Mouse (Mus musculus) CH12.LX (cell line): Measurements from ENCODE around the gene Gm28047. TPM values are rescaled to one million over a fixed set of nuclear protein-coding genes. Genes with fewer than 3 reads are reported as not detected.

ENCODE experiments used
- DNase-seq: peaks from one replicate; pipeline ENCODE4 v3.0.0-alpha.2; 2013; ENCODE audit errors: extremely low read depth
- H3K27ac ChIP-seq: 2 replicates; pipeline ENCODE4 v1.5.1; 2012; ENCODE audit warnings: low read depth, mild to moderate bottlenecking, control low read depth, moderate library complexity; ENCODE audit not compliant: insufficient read depth
- H3K27me3 ChIP-seq: replicated peaks from 2 replicates; pipeline ENCODE3; 2012; ENCODE audit warnings: inconsistent platforms
- H3K36me3 ChIP-seq, 2 experiments: replicated peaks in 1 of 2; 2 replicates each; pipeline versions ENCODE3 to v1.6.1; 2012; ENCODE audit warnings: inconsistent platforms in 1 of 2, low read length in 1 of 2, mild to moderate bottlenecking in 1 of 2, mixed read lengths in 1 of 2, moderate library complexity in 1 of 2; ENCODE audit not compliant: control insufficient read depth in 1 of 2, insufficient read depth in 1 of 2
- H3K4me1 ChIP-seq, 2 experiments: 2 replicates each; pipeline ENCODE4 v1.6.1; 2012; ENCODE audit warnings: inconsistent platforms in 1 of 2, moderate library complexity in 1 of 2; ENCODE audit not compliant: insufficient read depth in 2 of 2, control insufficient read depth in 1 of 2
- H3K4me2 ChIP-seq: 2 replicates; pipeline ENCODE4 v1.6.1; 2012; ENCODE audit warnings: low read depth, mild to moderate bottlenecking, control low read depth; ENCODE audit not compliant: poor library complexity, insufficient read depth, severe bottlenecking
- H3K4me3 ChIP-seq, 3 experiments: fragments of 150-350 bp in 1 of 3; sonication (generic) in 1 of 3; replicated peaks in 1 of 3; 2 replicates each; pipeline versions ENCODE3 to v1.5.1; 2011 to 2012; ENCODE audit warnings: low read depth in 2 of 3, low read length in 2 of 3, mild to moderate bottlenecking in 2 of 3, moderate library complexity in 2 of 3, control low read depth in 1 of 3, improper control_type of control experiment in 1 of 3, inconsistent platforms in 1 of 3, mixed read lengths in 1 of 3; ENCODE audit not compliant: poor library complexity in 1 of 3
- H3K79me2 ChIP-seq: replicated peaks from 2 replicates; pipeline ENCODE4 v1.6.1; 2012; ENCODE audit warnings: mild to moderate bottlenecking, moderate library complexity; ENCODE audit not compliant: control insufficient read depth, poor library complexity, insufficient read depth, severe bottlenecking; ENCODE audit errors: extremely low read depth
- H3K9ac ChIP-seq: 2 replicates; pipeline ENCODE4 v1.6.1; 2012; ENCODE audit warnings: low read depth, mild to moderate bottlenecking, control low read depth, moderate library complexity; ENCODE audit not compliant: insufficient read depth
- H3K9me3 ChIP-seq: replicated peaks from 2 replicates; pipeline ENCODE3; 2012; ENCODE audit warnings: low read length, inconsistent platforms, mixed read lengths
- CHD2 ChIP-seq: IDR thresholded peaks from 2 replicates; pipeline ENCODE4 v1.6.1; 2011; ENCODE audit warnings: low read length, improper control_type of control experiment
- CTCF ChIP-seq, 2 experiments: IDR thresholded peaks in 1 of 2; conservative IDR thresholded peaks in 1 of 2; 2 replicates each; pipeline ENCODE4 v1.5.1; 2011 to 2012; ENCODE audit warnings: low read depth in 2 of 2, low read length in 2 of 2, improper control_type of control experiment in 1 of 2, inconsistent platforms in 1 of 2, mild to moderate bottlenecking in 1 of 2, moderate library complexity in 1 of 2
- E2F4 ChIP-seq: IDR thresholded peaks from 2 replicates; pipeline ENCODE4 v1.6.1; 2011; ENCODE audit warnings: low read depth, low read length, improper control_type of control experiment; ENCODE audit not compliant: insufficient replicate concordance
- HCFC1 ChIP-seq: IDR thresholded peaks from 2 replicates; pipeline ENCODE4 v1.6.1; 2012; ENCODE audit warnings: low read depth, mild to moderate bottlenecking, inconsistent platforms, low read length, improper control_type of control experiment
- IRF4 ChIP-seq: IDR thresholded peaks from 2 replicates; pipeline ENCODE4 v1.6.1; 2014; ENCODE audit warnings: low read depth, mild to moderate bottlenecking, inconsistent platforms, low read length, improper control_type of control experiment
- KAT2A ChIP-seq: IDR thresholded peaks from 2 replicates; pipeline ENCODE4 v1.6.1; 2012; ENCODE audit warnings: low read length, improper control_type of control experiment, inconsistent platforms; ENCODE audit not compliant: insufficient replicate concordance
- MAFK ChIP-seq: IDR thresholded peaks from 2 replicates; pipeline ENCODE4 v1.6.1; 2011; ENCODE audit warnings: low read length, improper control_type of control experiment; ENCODE audit not compliant: insufficient replicate concordance
- MAX ChIP-seq: IDR thresholded peaks from 2 replicates; pipeline ENCODE4 v1.6.1; 2011; ENCODE audit warnings: low read length, improper control_type of control experiment
- MAZ ChIP-seq: IDR thresholded peaks from 2 replicates; pipeline ENCODE4 v1.6.1; 2012; ENCODE audit warnings: low read depth, mild to moderate bottlenecking, inconsistent platforms, low read length, improper control_type of control experiment, moderate library complexity
- MYC ChIP-seq: IDR thresholded peaks from 2 replicates; pipeline ENCODE4 v1.6.1; 2011; ENCODE audit warnings: low read depth, mild to moderate bottlenecking, improper control_type of control experiment, low read length
- NELFE ChIP-seq: IDR thresholded peaks from 2 replicates; pipeline ENCODE4 v1.6.1; 2011; ENCODE audit warnings: low read depth, low read length, improper control_type of control experiment
- NRF1 ChIP-seq: IDR thresholded peaks from 2 replicates; pipeline ENCODE4 v1.6.1; 2014; ENCODE audit warnings: low read depth, mild to moderate bottlenecking, inconsistent platforms, low read length, improper control_type of control experiment, moderate library complexity
- PAX5 ChIP-seq: IDR thresholded peaks from 2 replicates; pipeline ENCODE4 v1.6.1; 2012; ENCODE audit warnings: low read length, inconsistent platforms, mixed read lengths
- POLR2A ChIP-seq: IDR thresholded peaks from 2 replicates; pipeline ENCODE4 v1.6.1; 2011; ENCODE audit warnings: low read depth, mild to moderate bottlenecking, improper control_type of control experiment, low read length
- POLR2AphosphoS2 ChIP-seq: IDR thresholded peaks from 2 replicates; pipeline ENCODE4 v1.6.1; 2011; ENCODE audit warnings: low read depth, low read length, improper control_type of control experiment
- RCOR1 ChIP-seq: conservative IDR thresholded peaks from 2 replicates; pipeline ENCODE4 v1.6.1; 2012; ENCODE audit warnings: low read depth, mild to moderate bottlenecking, inconsistent platforms, low read length, improper control_type of control experiment
- SIN3A ChIP-seq: IDR thresholded peaks from 2 replicates; pipeline ENCODE4 v1.6.1; 2012; ENCODE audit warnings: low read length, improper control_type of control experiment, inconsistent platforms
- SMC3 ChIP-seq: IDR thresholded peaks from 2 replicates; pipeline ENCODE4 v1.6.1; 2011; ENCODE audit warnings: low read depth, low read length, improper control_type of control experiment
- TBP ChIP-seq: conservative IDR thresholded peaks from 2 replicates; pipeline ENCODE4 v1.6.1; 2011; ENCODE audit warnings: low read depth, low read length, improper control_type of control experiment
- UBTF ChIP-seq: IDR thresholded peaks from 2 replicates; pipeline ENCODE4 v1.6.1; 2012; ENCODE audit warnings: low read depth, mild to moderate bottlenecking, inconsistent platforms, low read length, improper control_type of control experiment, moderate library complexity
- ZC3H11A ChIP-seq: IDR thresholded peaks from 2 replicates; pipeline ENCODE4 v1.6.1; 2012; ENCODE audit warnings: low read depth, mild to moderate bottlenecking, inconsistent platforms, low read length, improper control_type of control experiment
- ZMIZ1 ChIP-seq: IDR thresholded peaks from 2 replicates; pipeline ENCODE4 v1.6.1; 2012; ENCODE audit warnings: low read depth, mild to moderate bottlenecking, inconsistent platforms, low read length, improper control_type of control experiment
- ZNF384 ChIP-seq: IDR thresholded peaks from 2 replicates; pipeline ENCODE4 v1.6.1; 2012; ENCODE audit warnings: low read depth, low read length, improper control_type of control experiment, inconsistent platforms
- dilution Hi-C: fragments of 300-500 bp; cut with MboI; formaldehyde crosslinking; loops from 2 replicates; pipeline ENCODE4 v1.14.3; 2020; ENCODE audit warnings: low sequenced_read_pairs; ENCODE audit not compliant: extremely low pct_unique_long_range_greater_than_20kb, extremely low pct_ligation_motif_present
- in situ Hi-C: fragments of 300-500 bp; cut with MboI; formaldehyde crosslinking; loops from 3 replicates; pipeline ENCODE4 v1.14.3; 2019; ENCODE audit warnings: low sequenced_read_pairs, low pct_ligation_motif_present, low pct_unique_long_range_greater_than_20kb, mixed read lengths
- polyA plus RNA-seq: library from polyadenylated mRNA; unstranded; fragments of >175 nt; gene quantifications from 2 replicates; pipeline ENCODE4 v1.2.1, GENCODE M21; 2012; ENCODE audit warnings: low read depth; ENCODE audit not compliant: insufficient read length
- total RNA-seq, 2 experiments: library from RNA; depleted of rRNA; stranded (reverse); fragments of 300-350 nt in 1 of 2; fragments of >200 nt in 1 of 2; gene quantifications; 2 replicates each; pipeline ENCODE4 v1.2.3; 2012 to 2014

Gene Gm28047
- total and polyA plus RNA-seq, 3 experiments, result not detected

GRCm38 (mm10) chr15:102532106-102532900, 92.6 kb downstream of the Gm28047 start:
- TF ChIP-seq SIN3A, result no peak
- TF ChIP-seq SMC3, result no peak
- no peak for TF ChIP-seq CTCF (conservative IDR thresholded peaks at IDR 0.05 in 1 of 2, IDR thresholded peaks at IDR 0.05 in 1 of 2; ENCODE audit: low read depth in 2 of 2, low read length in 2 of 2)
- no peak for TF ChIP-seq MAZ
- no peak for TF ChIP-seq POLR2A
- TF ChIP-seq ZC3H11A, result no peak
- TF ChIP-seq CHD2, result no peak
- dilution Hi-C loops, result no loop called here
- Histone ChIP-seq H3K4me2 (no peak overlapping the region), H3K4me1 (peaks cover 0 to 8% of the 10 kb centered on the region in 2 experiments; a peak in 1 of 4 replicates), H3K9me3 (no peaks in the 10 kb centered on the region), H3K36me3 (peaks cover 42 to 92% of the 10 kb centered on the region in 2 experiments), H3K9ac (no peak overlapping the region), H3K79me2 (no peaks in the 10 kb centered on the region), H3K27ac (no peak overlapping the region), H3K4me3 (no peak overlapping the region), H3K27me3 (no peaks in the 10 kb centered on the region)
- no peak for DNase-seq
- in situ Hi-C loops, result no loop called here

- H3K36me3 ChIP-seq, result peaks cover 41 to 90% of the 10 kb centered on the region in 2 experiments
- no peaks in the 10 kb centered on the region for H3K9me3 ChIP-seq
- peaks cover 0 to 8% of the 10 kb centered on the region in 2 experiments; a peak in 1 of 4 replicates for H3K4me1 ChIP-seq
- dilution Hi-C loops (no loop called here), in situ Hi-C loops (no loop called here)
- no peaks in the 10 kb centered on the region for H3K79me2 ChIP-seq
- H3K4me2 ChIP-seq, result no peak overlapping the region
- TF ChIP-seq UBTF (no peak), E2F4 (no peak), NELFE (no peak), PAX5 (no peak), ZMIZ1 (no peak), IRF4 (no peak), RCOR1 (no peak), POLR2AphosphoS2 (no peak), MAFK (no peak), NRF1 (no peak), MYC (no peak), POLR2A (no peak), MAX (no peak), KAT2A (no peak), CHD2 (no peak), ZNF384 (no peak), MAZ (no peak), HCFC1 (no peak), TBP (no peak), SMC3 (no peak)
- no peak overlapping the region for H3K4me3 ChIP-seq
- H3K27me3 ChIP-seq, result no peaks in the 10 kb centered on the region
- DNase-seq, result no peak
- H3K27ac ChIP-seq, result no peak overlapping the region
- no peak overlapping the region for H3K9ac ChIP-seq
Observed at GRCm38 (mm10) chr15:102531586-102531985, 93.3 kb downstream of the Gm28047 start.
